Comparison of ENCODE assay signal across 11 mouse cellular contexts in genomic region chr13:16829589-16829988, GRCm38 (mm10).
DNase-seq lines count a peak whose midpoint lies in the region; ATAC-seq and TF ChIP-seq lines count a peak whose summit lies in the region.
"Had no signal": no experiment of that assay in that cellular context is flagged by ENCODE, and none has a peak within 500 bp of the region (broad histone marks: within the 10 kb centered on the region; RNA-seq: fewer than 3 reads in every experiment).

No protein-coding gene starts in this region.

- no peak overlapping the region for H3K4me3 ChIP-seq in hindbrain, embryonic 11.5 days (ENCODE audit: low read depth, low read length)
- H3K4me3 ChIP-seq in hindbrain, embryonic 16.5 days (ENCODE audit: low read length): no peak overlapping the region
- H3K4me3 ChIP-seq in neural tube, embryonic 11.5 days (ENCODE audit: low read depth, low read length): no peak overlapping the region
- H3K4me3 ChIP-seq in liver, postnatal 0 days (ENCODE audit: low read depth, low read length): no peak overlapping the region
- H3K4me3 ChIP-seq in thymus, adult 2 months (ENCODE audit: control insufficient read depth, insufficient read depth, low read length): no peak overlapping the region
- H3K4me3 ChIP-seq: lung, embryonic 15.5 days; neural tube, embryonic 13.5 days had no signal

- no peaks in the 10 kb centered on the region for H3K36me3 ChIP-seq in hindbrain, embryonic 11.5 days (ENCODE audit: control insufficient read depth, insufficient read depth, low read length)
- H3K36me3 ChIP-seq in hindbrain, embryonic 16.5 days (ENCODE audit: control insufficient read depth, insufficient read depth, low read length): no peaks in the 10 kb centered on the region
- H3K36me3 ChIP-seq in neural tube, embryonic 11.5 days (ENCODE audit: control insufficient read depth, insufficient read depth, low read length): no peaks in the 10 kb centered on the region
- no peaks in the 10 kb centered on the region for H3K36me3 ChIP-seq in liver, postnatal 0 days (replicated peaks; ENCODE audit: insufficient read depth, low read length)
- H3K36me3 ChIP-seq in thymus, adult 2 months (ENCODE audit: control insufficient read depth, insufficient read depth, low read length): no peaks in the 10 kb centered on the region
- H3K36me3 ChIP-seq: lung, embryonic 15.5 days; neural tube, embryonic 13.5 days had no signal

- TF ChIP-seq EP300 in liver, postnatal 0 days (IDR thresholded peaks at IDR 0.05; ENCODE audit: low read depth): no peak

- ATAC-seq in cerebellum, adult (ENCODE audit: insufficient number of reproducible peaks, low FRiP score, low TSS enrichment): no peak
- ATAC-seq in hindbrain, embryonic 11.5 days (ENCODE audit: low FRiP score): no peak
- no peak for ATAC-seq in hindbrain, embryonic 16.5 days
- ATAC-seq in neural tube, embryonic 11.5 days (ENCODE audit: insufficient read depth, low FRiP score, low TSS enrichment): no peak
- no peak for ATAC-seq in liver, postnatal 0 days

- no peak overlapping the region for H3K9ac ChIP-seq in hindbrain, embryonic 11.5 days (ENCODE audit: low read depth, low read length)
- no peak overlapping the region for H3K9ac ChIP-seq in hindbrain, embryonic 16.5 days (ENCODE audit: low read depth, low read length)
- H3K9ac ChIP-seq in neural tube, embryonic 11.5 days (ENCODE audit: low read length): no peak overlapping the region
- no peak overlapping the region for H3K9ac ChIP-seq in liver, postnatal 0 days (replicated peaks)
- H3K9ac ChIP-seq: lung, embryonic 15.5 days; neural tube, embryonic 13.5 days had no signal

- no peaks in the 10 kb centered on the region for H3K4me1 ChIP-seq in hindbrain, embryonic 11.5 days (replicated peaks; ENCODE audit: control insufficient read depth, insufficient read depth, low read length)
- no peaks in the 10 kb centered on the region for H3K4me1 ChIP-seq in hindbrain, embryonic 16.5 days (ENCODE audit: control insufficient read depth, insufficient read depth, low read depth, low read length)
- H3K4me1 ChIP-seq in neural tube, embryonic 11.5 days (ENCODE audit: control insufficient read depth, insufficient read depth, low read length): no peaks in the 10 kb centered on the region
- no peaks in the 10 kb centered on the region for H3K4me1 ChIP-seq in liver, postnatal 0 days (ENCODE audit: insufficient read depth)
- H3K4me1 ChIP-seq in thymus, adult 2 months (replicated peaks; ENCODE audit: control insufficient read depth, insufficient read depth, low read length): no peaks in the 10 kb centered on the region
- H3K4me1 ChIP-seq: neural tube, embryonic 13.5 days had no signal

- no peaks in the 10 kb centered on the region for H3K9me3 ChIP-seq in hindbrain, embryonic 11.5 days (ENCODE audit: control insufficient read depth, low read length)
- H3K9me3 ChIP-seq in hindbrain, embryonic 16.5 days (ENCODE audit: control insufficient read depth, low read length): no peaks in the 10 kb centered on the region; the same call in 1 of the 2 replicates
- no peaks in the 10 kb centered on the region for H3K9me3 ChIP-seq in neural tube, embryonic 11.5 days (ENCODE audit: control insufficient read depth, low read length)
- no peaks in the 10 kb centered on the region for H3K9me3 ChIP-seq in liver, postnatal 0 days (ENCODE audit: low read length)
- H3K9me3 ChIP-seq: lung, embryonic 15.5 days; neural tube, embryonic 13.5 days had no signal

- 82% methylated on average over 2 of the region's 2 CpGs for WGBS in hindbrain, embryonic 11.5 days
- WGBS in hindbrain, embryonic 16.5 days: 64% methylated on average over 2 of the region's 2 CpGs
- 71% methylated on average over 2 of the region's 2 CpGs for WGBS in neural tube, embryonic 11.5 days
- WGBS in liver, postnatal 0 days (ENCODE audit: insufficient replicate concordance): 53% methylated on average over 2 of the region's 2 CpGs
- WGBS in thymus, adult 2 months: 96% methylated on average over 2 of the region's 2 CpGs

- TF ChIP-seq POLR2A in thymus, adult 2 months (IDR thresholded peaks at IDR 0.05; ENCODE audit: control insufficient read depth, extremely low read depth, insufficient read depth, low read length, poor library complexity): no peak

- no peak overlapping the region for H3K4me2 ChIP-seq in hindbrain, embryonic 11.5 days (replicated peaks; ENCODE audit: low read depth, low read length)
- no peak overlapping the region for H3K4me2 ChIP-seq in hindbrain, embryonic 16.5 days (ENCODE audit: low read length)
- H3K4me2 ChIP-seq in neural tube, embryonic 11.5 days (ENCODE audit: low read depth): no peak overlapping the region
- no peak overlapping the region for H3K4me2 ChIP-seq in liver, postnatal 0 days (ENCODE audit: low read depth, low read length)
- H3K4me2 ChIP-seq: lung, embryonic 15.5 days; neural tube, embryonic 13.5 days had no signal

- H3K27ac ChIP-seq in hindbrain, embryonic 11.5 days (ENCODE audit: low read depth, low read length): no peak overlapping the region
- no peak overlapping the region for H3K27ac ChIP-seq in hindbrain, embryonic 16.5 days (ENCODE audit: low read depth, low read length)
- H3K27ac ChIP-seq in neural tube, embryonic 11.5 days (ENCODE audit: low read depth, low read length): no peak overlapping the region
- H3K27ac ChIP-seq in liver, postnatal 0 days (ENCODE audit: low read depth): no peak overlapping the region
- no peak overlapping the region for H3K27ac ChIP-seq in thymus, adult 2 months (ENCODE audit: control insufficient read depth, insufficient read depth, low read length)
- H3K27ac ChIP-seq: lung, embryonic 15.5 days; neural tube, embryonic 13.5 days had no signal

- TF ChIP-seq CTCF in liver, postnatal 0 days (IDR thresholded peaks at IDR 0.05; ENCODE audit: low read depth): no peak
- no peak for TF ChIP-seq CTCF in thymus, adult 2 months (IDR thresholded peaks at IDR 0.05; ENCODE audit: borderline replicate concordance, control insufficient read depth, extremely low read depth, insufficient read depth, low read length, poor library complexity)

- H3K27me3 ChIP-seq in hindbrain, embryonic 11.5 days (ENCODE audit: control insufficient read depth, insufficient read depth, low read length): no peaks in the 10 kb centered on the region
- H3K27me3 ChIP-seq in hindbrain, embryonic 16.5 days (replicated peaks; ENCODE audit: control insufficient read depth, insufficient read depth, low read length): no peaks in the 10 kb centered on the region
- no peaks in the 10 kb centered on the region for H3K27me3 ChIP-seq in neural tube, embryonic 11.5 days (ENCODE audit: control insufficient read depth, insufficient read depth, low read length)
- no peaks in the 10 kb centered on the region for H3K27me3 ChIP-seq in liver, postnatal 0 days (ENCODE audit: insufficient read depth, low read length)
- H3K27me3 ChIP-seq in thymus, adult 2 months (ENCODE audit: control insufficient read depth, insufficient read depth, low read length): no peaks in the 10 kb centered on the region
- H3K27me3 ChIP-seq: lung, embryonic 15.5 days; neural tube, embryonic 13.5 days had no signal

- DNase-seq in cerebellum, postnatal 10 days: peak; percentile 32 to 44
- DNase-seq in hindbrain, embryonic 11.5 days (ENCODE audit: low spot score): peak; percentile 7
- peak; percentile 11 for DNase-seq in neural tube, embryonic 11.5 days (ENCODE audit: low spot score)
- no peak for DNase-seq in neural tube, embryonic 10.5 days (ENCODE audit: extremely low spot score, low spot score)
- DNase-seq in liver, postnatal 0 days: peak; percentile 31
- DNase-seq in thymus, adult 2 months: no peak
- DNase-seq: cerebellum, adult 9-10 months had no signal

Comparison
In these comparisons a context has a peak if more than half of its experiments do, and no peak if none do; other contexts are left out.
1. DNase-seq: peak in cerebellum, postnatal 10 days (2 of 2), hindbrain, embryonic 11.5 days (single experiment), neural tube, embryonic 11.5 days (single experiment) and liver, postnatal 0 days (single experiment); none in neural tube, embryonic 10.5 days (single experiment) and thymus, adult 2 months (single experiment).